Comparison of ENCODE assay signal across 9 mouse cellular contexts in the genomic region with DNA sequence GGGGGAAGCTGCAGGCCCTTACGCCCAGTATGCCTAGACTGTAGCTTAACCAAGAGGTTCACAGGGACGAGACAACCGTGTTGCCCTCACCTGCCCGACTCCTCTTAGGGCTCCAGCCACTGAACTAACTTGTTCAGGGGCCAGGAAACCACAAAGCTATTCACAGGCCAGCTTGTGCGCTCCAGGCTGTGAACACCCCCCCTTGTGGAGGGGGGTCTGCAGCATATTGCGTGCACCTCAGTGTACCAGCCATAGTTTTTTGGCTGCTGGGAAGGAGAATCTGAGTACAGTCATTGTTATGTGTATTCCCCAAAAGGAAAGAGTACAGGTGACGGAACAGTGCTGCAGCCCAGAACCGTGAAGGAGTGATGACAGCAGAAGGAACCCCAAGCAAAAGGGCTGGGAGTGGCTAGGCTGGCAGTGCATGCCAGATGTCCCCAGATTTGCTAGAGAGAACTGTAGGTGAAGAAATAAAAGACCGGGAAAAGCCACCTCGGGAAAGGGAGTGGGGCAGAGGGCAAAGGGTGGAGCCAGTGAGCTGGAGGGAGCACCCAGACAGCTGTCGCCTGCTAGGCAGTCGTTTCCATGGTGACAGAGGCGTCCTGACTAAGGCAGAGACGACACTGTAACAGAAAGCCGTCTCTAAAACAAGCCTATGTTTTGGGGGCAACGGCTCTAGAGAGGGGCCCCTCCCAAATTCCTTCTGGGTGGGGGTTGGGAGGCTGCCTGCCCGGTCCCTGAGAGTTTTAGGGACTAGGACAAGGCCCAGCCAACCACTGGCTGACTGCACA. TPM values are rescaled to one million over a fixed set of nuclear protein-coding genes. Genes with fewer than 3 reads are reported as not detected.
DNase-seq lines count a peak whose midpoint lies in the region; ATAC-seq and TF ChIP-seq lines count a peak whose summit lies in the region.
"Had no signal": no experiment of that assay in that cellular context is flagged by ENCODE, and none has a peak within 500 bp of the region (broad histone marks: within the 10 kb centered on the region; RNA-seq: fewer than 3 reads in every experiment).

No protein-coding gene starts in this region.

- H3K27me3 ChIP-seq in kidney, embryonic 14.5 days (ENCODE audit: control insufficient read depth, insufficient read depth, low read length) = peaks cover 4% of the 10 kb centered on the region
- peaks cover 12% of the 10 kb centered on the region for H3K27me3 ChIP-seq in embryonic facial prominence, embryonic 15.5 days
- peaks cover 56% of the 10 kb centered on the region for H3K27me3 ChIP-seq in limb, embryonic 10.5 days (ENCODE audit: low read depth, poor library complexity, severe bottlenecking)
- H3K27me3 ChIP-seq in midbrain, postnatal 0 days (ENCODE audit: insufficient read depth, low read length) = no peaks in the 10 kb centered on the region

- no peak overlapping the region for H3K9ac ChIP-seq in kidney, embryonic 14.5 days (ENCODE audit: low read depth, low read length)
- no peak overlapping the region for H3K9ac ChIP-seq in embryonic facial prominence, embryonic 15.5 days
- H3K9ac ChIP-seq in midbrain, postnatal 0 days (replicated peaks; ENCODE audit: low read length, poor library complexity, severe bottlenecking) = no peak overlapping the region; the same call in 1 of the 2 replicates

- no peak overlapping the region for H3K4me2 ChIP-seq in kidney, embryonic 14.5 days (replicated peaks; ENCODE audit: low read depth, low read length)
- H3K4me2 ChIP-seq in embryonic facial prominence, embryonic 15.5 days (replicated peaks) = peak overlapping the region; percentile 10; the same call in 1 of the 2 replicates
- peak overlapping the region; percentile 13; the same call in 1 of the 2 replicates for H3K4me2 ChIP-seq in midbrain, postnatal 0 days (ENCODE audit: low read depth, low read length, poor library complexity, severe bottlenecking)

- peaks cover 24% of the 10 kb centered on the region for H3K4me1 ChIP-seq in kidney, embryonic 14.5 days (ENCODE audit: control insufficient read depth, insufficient read depth, low read length)
- H3K4me1 ChIP-seq in embryonic facial prominence, embryonic 15.5 days = peaks cover 51% of the 10 kb centered on the region
- peaks cover 78% of the 10 kb centered on the region for H3K4me1 ChIP-seq in limb, embryonic 10.5 days
- H3K4me1 ChIP-seq in midbrain, postnatal 0 days (ENCODE audit: insufficient read depth, low read length) = peaks cover 17% of the 10 kb centered on the region

- H3K27ac ChIP-seq in kidney, embryonic 14.5 days (ENCODE audit: low read depth, low read length) = no peak overlapping the region
- peak overlapping the region; percentile 14; the same call in 1 of the 2 replicates for H3K27ac ChIP-seq in embryonic facial prominence, embryonic 15.5 days (replicated peaks)
- H3K27ac ChIP-seq in limb, embryonic 10.5 days = peak overlapping the region; percentile 12; the same call in 1 of the 2 replicates
- peak overlapping the region; percentile 55 for H3K27ac ChIP-seq in midbrain, postnatal 0 days (ENCODE audit: low read depth, low read length)

- no peak overlapping the region for H3K4me3 ChIP-seq in kidney, embryonic 14.5 days (ENCODE audit: low read length)
- no peak overlapping the region for H3K4me3 ChIP-seq in embryonic facial prominence, embryonic 15.5 days (replicated peaks)
- 0 out of 2 replicates have a peak overlapping the region, but pooled peaks have one; percentile 20 for H3K4me3 ChIP-seq in limb, embryonic 10.5 days
- H3K4me3 ChIP-seq in midbrain, postnatal 0 days (ENCODE audit: low read depth, low read length) = no peak overlapping the region

- H3K9me3 ChIP-seq in kidney, embryonic 14.5 days (ENCODE audit: control insufficient read depth, low read length) = no peaks in the 10 kb centered on the region
- H3K9me3 ChIP-seq in embryonic facial prominence, embryonic 15.5 days (replicated peaks) = no peaks in the 10 kb centered on the region
- no peaks in the 10 kb centered on the region for H3K9me3 ChIP-seq in limb, embryonic 10.5 days (replicated peaks)
- H3K9me3 ChIP-seq in midbrain, postnatal 0 days (ENCODE audit: low read length) = no peaks in the 10 kb centered on the region
- H3K9me3 ChIP-seq: G1E had no signal

- ATAC-seq in kidney, embryonic 14.5 days (ENCODE audit: low FRiP score, low TSS enrichment) = no peak
- ATAC-seq in embryonic facial prominence, embryonic 15.5 days (ENCODE audit: insufficient number of reproducible peaks, low FRiP score, low TSS enrichment, low read depth) = no peak; the same call in 1 of the 2 replicates
- no peak for ATAC-seq in midbrain, postnatal 0 days (ENCODE audit: low FRiP score)
- no peak for ATAC-seq in CD4-positive, CD25-positive, alpha-beta regulatory T cell, adult 4 months

- peak; percentile 45 for DNase-seq in kidney, adult 11 months
- peak; percentile 61 to 69 for DNase-seq in heart, postnatal 14 days
- DNase-seq in limb, embryonic 10.5 days (ENCODE audit: low spot score) = peak; percentile 61
- DNase-seq in midbrain, postnatal 0 days (ENCODE audit: low spot score) = peak; percentile 76
- no peak for DNase-seq in right cerebral cortex, adult 18-20 months

- H3K36me3 ChIP-seq in kidney, embryonic 14.5 days (ENCODE audit: control insufficient read depth, insufficient read depth, low read length) = peaks cover 13% of the 10 kb centered on the region
- peaks cover 50% of the 10 kb centered on the region for H3K36me3 ChIP-seq in embryonic facial prominence, embryonic 15.5 days
- H3K36me3 ChIP-seq in limb, embryonic 10.5 days = peaks cover 16% of the 10 kb centered on the region; the same call in 1 of the 2 replicates
- peaks cover 10% of the 10 kb centered on the region; the same call in 1 of the 2 replicates for H3K36me3 ChIP-seq in midbrain, postnatal 0 days (ENCODE audit: insufficient read depth, low read length)
- H3K36me3 ChIP-seq: G1E had no signal

- WGBS in kidney, embryonic 14.5 days = 35% methylated on average over 17 of the region's 17 CpGs
- WGBS in embryonic facial prominence, embryonic 15.5 days = 30% methylated on average over 17 of the region's 17 CpGs
- 27% methylated on average over 17 of the region's 17 CpGs for WGBS in limb, embryonic 10.5 days
- whole genome bisulfite sequencing in midbrain, postnatal 0 days = 30% methylated on average over 17 of the region's 17 CpGs

- intact Hi-C loops in heart, postnatal 14 days (cut with DNase I) = no loop called here

- TF ChIP-seq CTCF in midbrain, postnatal 0 days (IDR thresholded peaks at IDR 0.05) = 0 out of 2 replicates have a peak, but pooled peaks have one; percentile 4

RNA-seq across cellular contexts. Expression of a gene that starts 2.7 kb away (rescaled TPM):
- 18.3 and 22.3 TPM in 2 replicates for polyA plus RNA-seq in kidney, embryonic 14.5 days (2014; fragmentation: Nextera tagmentation; extraction: Ambion mirVana)
- 157 and 180 TPM in 2 replicates for polyA plus RNA-seq in embryonic facial prominence, embryonic 15.5 days (2015; fragmentation: Nextera tagmentation; extraction: Ambion mirVana)
- 10 to 100 TPM; 47.7 to 50.1 TPM for total RNA-seq in heart, postnatal 14 days (2021)
- 8.4 and 13.5 TPM in 2 replicates for polyA plus RNA-seq in limb, embryonic 10.5 days (2016; fragmentation: Nextera tagmentation; extraction: Ambion mirVana)
- 75.0 and 82.8 TPM in 2 replicates for total RNA-seq in midbrain, postnatal 0 days (2014; rRNA removed)
- 159 and 164 TPM in 2 replicates for polyA plus RNA-seq in midbrain, postnatal 0 days (2015; fragmentation: Nextera tagmentation; extraction: Ambion mirVana)
- 1 to 10 TPM; 1.2 to 1.4 TPM for polyA plus RNA-seq in CD4-positive, CD25-positive, alpha-beta regulatory T cell, adult 4 months (2017; shearing (Covaris generic))
- total RNA-seq: G1E had no signal
- polyA plus RNA-seq: G1E had no signal

RNA-seq across cellular contexts. Expression of a gene that starts 22.7 kb away (rescaled TPM):
- 27.4 and 37.3 TPM in 2 replicates for polyA plus RNA-seq in kidney, embryonic 14.5 days (2014; fragmentation: Nextera tagmentation; extraction: Ambion mirVana)
- polyA plus RNA-seq in embryonic facial prominence, embryonic 15.5 days (2015; fragmentation: Nextera tagmentation; extraction: Ambion mirVana) = 55.4 and 59.8 TPM in 2 replicates
- total RNA-seq in heart, postnatal 14 days (2021) = 10 to 100 TPM; 14.9 to 16.3 TPM
- 18.9 and 25.3 TPM in 2 replicates for polyA plus RNA-seq in limb, embryonic 10.5 days (2016; fragmentation: Nextera tagmentation; extraction: Ambion mirVana)
- total RNA-seq in midbrain, postnatal 0 days (2014; rRNA removed) = 32.9 and 47.2 TPM in 2 replicates
- polyA plus RNA-seq in midbrain, postnatal 0 days (2015; fragmentation: Nextera tagmentation; extraction: Ambion mirVana) = 27.3 and 27.9 TPM in 2 replicates
- polyA plus RNA-seq in CD4-positive, CD25-positive, alpha-beta regulatory T cell, adult 4 months (2017; shearing (Covaris generic)) = 1 to 10 TPM in 1 of 2 experiments, under 1 TPM in 1; 0.97 to 1.5 TPM

RNA-seq across cellular contexts. Expression of a gene that starts 44.5 kb away (rescaled TPM):
- polyA plus RNA-seq in kidney, embryonic 14.5 days (2014; fragmentation: Nextera tagmentation; extraction: Ambion mirVana) = 32.9 and 40.2 TPM in 2 replicates
- polyA plus RNA-seq in embryonic facial prominence, embryonic 15.5 days (2015; fragmentation: Nextera tagmentation; extraction: Ambion mirVana) = 1.4 TPM in 2 replicates
- total RNA-seq in heart, postnatal 14 days (2021) = 1 to 10 TPM in 1 of 2 experiments, under 1 TPM in 1; 0.53 to 1.0 TPM
- polyA plus RNA-seq in limb, embryonic 10.5 days (2016; fragmentation: Nextera tagmentation; extraction: Ambion mirVana) = 78.2 and 83.2 TPM in 2 replicates
- 0.57 and 0.88 TPM in 2 replicates for total RNA-seq in midbrain, postnatal 0 days (2014; rRNA removed)
- polyA plus RNA-seq in midbrain, postnatal 0 days (2015; fragmentation: Nextera tagmentation; extraction: Ambion mirVana) = 1.3 and 1.9 TPM in 2 replicates
- not detected for polyA plus RNA-seq in CD4-positive, CD25-positive, alpha-beta regulatory T cell, adult 4 months (2017; shearing (Covaris generic))
- total RNA-seq: G1E had no signal
- polyA plus RNA-seq: G1E had no signal

Comparison
In these comparisons a context has a peak if more than half of its experiments do, and no peak if none do; other contexts are left out.
1. RNA of a gene that starts 44.5 kb away (polyA plus RNA-seq): 78.2 to 83.2 TPM in limb, embryonic 10.5 days and 32.9 to 40.2 TPM in kidney, embryonic 14.5 days; 1.3 to 1.9 TPM in midbrain, postnatal 0 days, 1.4 TPM in embryonic facial prominence, embryonic 15.5 days and not detected in CD4-positive, CD25-positive, alpha-beta regulatory T cell, adult 4 months; every median in the first group is over 10 times any median in the second.